8 mouse cellular contexts compared by ENCODE assay signal in genomic region chr5:108366328-108366983, GRCm38 (mm10). TPM values are rescaled to one million over a fixed set of nuclear protein-coding genes. Genes with fewer than 3 reads are reported as not detected.
DNase-seq lines count a peak whose midpoint lies in the region; ATAC-seq lines count a peak whose summit lies in the region.

No protein-coding gene starts in this region.

- peak overlapping the region; percentile 56 for H3K4me3 ChIP-seq in kidney, embryonic 15.5 days (replicated peaks)
- H3K4me3 ChIP-seq in embryonic facial prominence, embryonic 10.5 days: peak overlapping the region; percentile 63
- peak overlapping the region; percentile 47 for H3K4me3 ChIP-seq in heart, embryonic 14.5 days (ENCODE audit: control insufficient read depth in 1 of 2, insufficient read depth in 1 of 2, low read depth in 1 of 2, low read length in 2 of 2)
- peak overlapping the region; percentile 55 for H3K4me3 ChIP-seq in limb, embryonic 15.5 days
- H3K4me3 ChIP-seq in stomach, embryonic 15.5 days (replicated peaks): peak overlapping the region; percentile 48

- 1% methylated on average over 60 of the region's 60 CpGs for WGBS in kidney, embryonic 15.5 days
- WGBS in embryonic facial prominence, embryonic 10.5 days: 2% methylated on average over 60 of the region's 60 CpGs
- 2% methylated on average over 60 of the region's 60 CpGs for WGBS in heart, embryonic 14.5 days
- WGBS in limb, embryonic 15.5 days: 3% methylated on average over 59 of the region's 60 CpGs
- WGBS in stomach, embryonic 15.5 days: 2% methylated on average over 59 of the region's 60 CpGs

- no peaks in the 10 kb centered on the region for H3K9me3 ChIP-seq in kidney, embryonic 15.5 days (replicated peaks)
- no peaks in the 10 kb centered on the region for H3K9me3 ChIP-seq in embryonic facial prominence, embryonic 10.5 days
- H3K9me3 ChIP-seq in heart, embryonic 14.5 days (ENCODE audit: control insufficient read depth, low read length): no peaks in the 10 kb centered on the region
- no peaks in the 10 kb centered on the region for H3K9me3 ChIP-seq in limb, embryonic 15.5 days
- no peaks in the 10 kb centered on the region for H3K9me3 ChIP-seq in stomach, embryonic 15.5 days

- H3K4me2 ChIP-seq in kidney, embryonic 15.5 days: peak overlapping the region; percentile 97
- peak overlapping the region; percentile 80 for H3K4me2 ChIP-seq in heart, embryonic 14.5 days (ENCODE audit: low read length)
- peak overlapping the region; percentile 98 for H3K4me2 ChIP-seq in limb, embryonic 15.5 days
- peak overlapping the region; percentile 90 for H3K4me2 ChIP-seq in stomach, embryonic 15.5 days

- DNase-seq in kidney, adult 18-20 months: no peak
- DNase-seq in embryonic facial prominence, embryonic 10.5 days (ENCODE audit: low spot score): no peak
- DNase-seq in thymus, postnatal 36 days: no peak
- no peak for DNase-seq in adrenal gland, postnatal 4 days (ENCODE audit: low spot score in 2 of 2)

- 0 out of 2 replicates have a peak overlapping the region, but pooled peaks have one; percentile 19 for H3K9ac ChIP-seq in kidney, embryonic 15.5 days
- H3K9ac ChIP-seq in heart, embryonic 14.5 days (ENCODE audit: low read length): peak overlapping the region; percentile 62
- 0 out of 2 replicates have a peak overlapping the region, but pooled peaks have one; percentile 23 for H3K9ac ChIP-seq in limb, embryonic 15.5 days
- no peak overlapping the region for H3K9ac ChIP-seq in stomach, embryonic 15.5 days

- peaks cover 35% of the 10 kb centered on the region for H3K4me1 ChIP-seq in kidney, embryonic 15.5 days
- H3K4me1 ChIP-seq in embryonic facial prominence, embryonic 10.5 days: peaks cover 27% of the 10 kb centered on the region
- H3K4me1 ChIP-seq in heart, embryonic 14.5 days (ENCODE audit: control insufficient read depth in 2 of 2, insufficient read depth in 2 of 2, low read length in 2 of 2): peaks cover 0 to 17% of the 10 kb centered on the region in 2 experiments; a peak in 3 of 4 replicates
- H3K4me1 ChIP-seq in limb, embryonic 15.5 days: peaks cover 33% of the 10 kb centered on the region
- peaks cover 31% of the 10 kb centered on the region for H3K4me1 ChIP-seq in stomach, embryonic 15.5 days

- H3K36me3 ChIP-seq in kidney, embryonic 15.5 days: no peaks in the 10 kb centered on the region
- H3K36me3 ChIP-seq in embryonic facial prominence, embryonic 10.5 days (replicated peaks): no peaks in the 10 kb centered on the region
- no peaks in the 10 kb centered on the region for H3K36me3 ChIP-seq in heart, embryonic 14.5 days (ENCODE audit: control insufficient read depth, insufficient read depth, low read length)
- H3K36me3 ChIP-seq in limb, embryonic 15.5 days: no peaks in the 10 kb centered on the region
- no peaks in the 10 kb centered on the region for H3K36me3 ChIP-seq in stomach, embryonic 15.5 days

- ATAC-seq in kidney, embryonic 15.5 days (replicated peaks; ENCODE audit: low FRiP score): peak; percentile 9; the same call in 1 of the 2 replicates
- 0 out of 2 replicates have a peak, but pooled peaks have one; percentile 5 for ATAC-seq in heart, embryonic 14.5 days (ENCODE audit: insufficient number of reproducible peaks, insufficient read depth, low FRiP score, low read depth)
- ATAC-seq in limb, embryonic 15.5 days (ENCODE audit: insufficient number of reproducible peaks, low FRiP score, low TSS enrichment, low read depth): no peak
- ATAC-seq in stomach, embryonic 15.5 days (ENCODE audit: insufficient read depth, low FRiP score, low read depth): no peak

- peaks cover 94% of the 10 kb centered on the region for H3K27me3 ChIP-seq in kidney, embryonic 15.5 days
- peaks cover 96% of the 10 kb centered on the region for H3K27me3 ChIP-seq in embryonic facial prominence, embryonic 10.5 days (replicated peaks; ENCODE audit: low read depth, poor library complexity, severe bottlenecking)
- H3K27me3 ChIP-seq in heart, embryonic 14.5 days (ENCODE audit: control insufficient read depth, insufficient read depth, low read length): peaks cover 82% of the 10 kb centered on the region
- peaks cover 88% of the 10 kb centered on the region for H3K27me3 ChIP-seq in limb, embryonic 15.5 days
- peaks cover 78% of the 10 kb centered on the region for H3K27me3 ChIP-seq in stomach, embryonic 15.5 days (replicated peaks)

- no peak overlapping the region for H3K27ac ChIP-seq in kidney, embryonic 15.5 days
- no peak overlapping the region for H3K27ac ChIP-seq in embryonic facial prominence, embryonic 10.5 days (replicated peaks)
- H3K27ac ChIP-seq in heart, embryonic 14.5 days (replicated peaks in 1 of 2; ENCODE audit: control insufficient read depth in 1 of 2, insufficient read depth in 1 of 2, low read depth in 2 of 2, low read length in 2 of 2): no peak overlapping the region
- no peak overlapping the region for H3K27ac ChIP-seq in limb, embryonic 15.5 days
- H3K27ac ChIP-seq in stomach, embryonic 15.5 days: no peak overlapping the region

RNA-seq across cellular contexts. Expression of gene Gm42517, which starts 1.3 kb away (rescaled TPM):
- polyA plus RNA-seq in kidney, embryonic 15.5 days (2015; fragmentation: Nextera tagmentation; extraction: Ambion mirVana): 0.09 TPM in 1 of 2 replicates, not detected in the other
- polyA plus RNA-seq in embryonic facial prominence, embryonic 10.5 days (2016; fragmentation: Nextera tagmentation; extraction: Ambion mirVana): not detected in 2 replicates
- polyA plus RNA-seq in heart, embryonic 14.5 days (2014; fragmentation: Nextera tagmentation; extraction: Ambion mirVana): 0.11 TPM in 1 of 2 replicates, not detected in the other
- polyA plus RNA-seq in limb, embryonic 15.5 days (2015; fragmentation: Nextera tagmentation; extraction: Ambion mirVana): 0.15 TPM in 2 replicates
- polyA plus RNA-seq in stomach, embryonic 15.5 days (2015; fragmentation: Nextera tagmentation; extraction: Ambion mirVana): 0.06 and 0.09 TPM in 2 replicates
- total RNA-seq in adrenal gland, postnatal 4 days (2021): under 1 TPM; 0.53 to 0.76 TPM

RNA-seq across cellular contexts. Expression of gene Pde6b, which starts 21.7 kb away (rescaled TPM):
- polyA plus RNA-seq in kidney, embryonic 15.5 days (2015; fragmentation: Nextera tagmentation; extraction: Ambion mirVana): 0.31 and 0.34 TPM in 2 replicates
- polyA plus RNA-seq in embryonic facial prominence, embryonic 10.5 days (2016; fragmentation: Nextera tagmentation; extraction: Ambion mirVana): 0.16 and 0.39 TPM in 2 replicates
- polyA plus RNA-seq in heart, embryonic 14.5 days (2014; fragmentation: Nextera tagmentation; extraction: Ambion mirVana): 0.22 TPM in 1 of 2 replicates, not detected in the other
- 0.22 and 0.27 TPM in 2 replicates for polyA plus RNA-seq in limb, embryonic 15.5 days (2015; fragmentation: Nextera tagmentation; extraction: Ambion mirVana)
- 0.18 and 0.39 TPM in 2 replicates for polyA plus RNA-seq in stomach, embryonic 15.5 days (2015; fragmentation: Nextera tagmentation; extraction: Ambion mirVana)
- not detected for total RNA-seq in adrenal gland, postnatal 4 days (2021)

RNA-seq across cellular contexts. Expression of gene Pigg, which starts 54.0 kb away (rescaled TPM):
- polyA plus RNA-seq in kidney, embryonic 15.5 days (2015; fragmentation: Nextera tagmentation; extraction: Ambion mirVana): 6.7 and 7.5 TPM in 2 replicates
- 6.4 and 7.6 TPM in 2 replicates for polyA plus RNA-seq in embryonic facial prominence, embryonic 10.5 days (2016; fragmentation: Nextera tagmentation; extraction: Ambion mirVana)
- polyA plus RNA-seq in heart, embryonic 14.5 days (2014; fragmentation: Nextera tagmentation; extraction: Ambion mirVana): 3.0 and 3.6 TPM in 2 replicates
- 6.7 and 7.0 TPM in 2 replicates for polyA plus RNA-seq in limb, embryonic 15.5 days (2015; fragmentation: Nextera tagmentation; extraction: Ambion mirVana)
- polyA plus RNA-seq in stomach, embryonic 15.5 days (2015; fragmentation: Nextera tagmentation; extraction: Ambion mirVana): 6.5 and 6.7 TPM in 2 replicates
- 1 to 10 TPM; 9.2 to 9.8 TPM for total RNA-seq in adrenal gland, postnatal 4 days (2021)

Comparison
In these comparisons a context has a peak if more than half of its experiments do, and no peak if none do; other contexts are left out.
1. ATAC-seq: peak in kidney, embryonic 15.5 days (single experiment) and heart, embryonic 14.5 days (single experiment); none in limb, embryonic 15.5 days (single experiment) and stomach, embryonic 15.5 days (single experiment).
2. Peak in every context shown above with its lines, with median percentiles within 50 percentile points of each other: H3K4me2 ChIP-seq and H3K4me3 ChIP-seq.